Mouse (Mus musculus) heart, adult 8-10 months (tissue): ENCODE measurements around the gene Ttc37. TPM values are rescaled to one million over a fixed set of nuclear protein-coding genes. Genes with fewer than 3 reads are reported as not detected.

Experiments used
- DNase-seq: peaks from one replicate; pipeline ENCODE4 v3.0.0; 2022; ENCODE audit warnings: low spot score
- total RNA-seq, 4 experiments: library from RNA; stranded (reverse); gene quantifications; 2 replicates each; pipeline ENCODE4 v1.2.4; 2022

Gene Ttc37
- total RNA-seq, 4 experiments from 2014 or later, result 8.8 to 11.0 (median 10.2) TPM

DNA sequence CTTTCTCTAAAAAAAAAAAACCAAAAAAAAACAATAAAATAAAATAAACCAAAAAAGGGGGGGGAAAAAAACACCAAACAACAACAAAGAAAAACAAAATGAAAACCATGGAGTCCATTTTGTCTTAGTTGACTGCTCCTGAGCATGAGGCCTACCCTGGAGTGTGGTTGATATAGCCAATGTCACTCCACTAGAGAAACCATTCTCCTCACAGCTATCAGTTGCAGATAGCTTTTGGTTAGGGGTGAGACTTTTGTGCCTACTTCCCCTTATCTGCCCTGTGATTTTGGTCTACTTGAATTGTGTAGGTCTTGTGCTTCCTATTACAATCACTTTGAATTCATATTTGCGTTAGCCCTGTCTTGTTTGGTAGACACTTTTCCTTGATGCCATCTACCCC lies 59.0 kb downstream of the Ttc37 start:
- no peak for DNase-seq

DNA sequence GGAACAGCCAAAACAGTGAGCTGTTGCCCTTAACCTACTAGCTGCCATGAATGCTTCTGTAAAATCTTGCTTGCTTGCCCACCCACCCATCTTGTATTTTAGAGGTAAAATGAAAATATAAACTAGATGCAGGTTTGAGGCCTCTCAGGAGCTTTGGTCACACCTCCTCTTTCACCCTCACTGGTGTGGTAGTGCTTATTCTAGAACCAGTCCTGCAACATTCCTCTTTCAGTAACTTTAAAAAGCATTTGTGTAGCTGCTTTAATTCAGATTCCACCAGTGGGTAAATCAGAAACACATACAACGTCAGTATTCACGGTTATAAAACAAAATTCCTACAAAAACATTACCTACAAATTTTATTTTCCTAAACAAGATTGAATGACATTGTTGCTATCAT lies 62.1 kb downstream of the Ttc37 start:
- no peak for DNase-seq

- no peak for DNase-seq
Observed at GRCm38 (mm10) chr13:76174297-76174696, 75.8 kb downstream of the Ttc37 start.

DNA sequence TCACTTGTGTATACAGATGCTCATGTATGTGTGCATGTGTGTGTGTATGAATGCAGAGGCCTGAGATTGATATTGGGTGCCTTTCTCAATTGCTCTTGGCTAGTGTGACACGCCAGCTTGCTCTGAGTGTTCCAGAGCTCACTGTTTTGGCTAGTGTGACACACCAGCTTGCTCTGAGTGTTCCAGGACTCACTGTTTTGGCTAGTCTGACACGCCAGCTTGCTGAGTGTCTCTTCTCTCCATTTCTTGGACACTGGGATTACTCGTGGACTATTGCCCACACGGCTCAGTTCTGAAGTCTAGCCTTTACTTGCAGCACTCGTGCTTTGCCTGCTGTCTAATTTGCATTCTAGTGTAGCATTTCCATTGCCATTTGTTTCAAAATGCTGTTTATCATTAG lies 80.2 kb downstream of the Ttc37 start:
- DNase-seq, result no peak

GRCm38 (mm10) chr13:76187651-76188050 lies 89.1 kb downstream of the Ttc37 start:
- no peak for DNase-seq

DNA sequence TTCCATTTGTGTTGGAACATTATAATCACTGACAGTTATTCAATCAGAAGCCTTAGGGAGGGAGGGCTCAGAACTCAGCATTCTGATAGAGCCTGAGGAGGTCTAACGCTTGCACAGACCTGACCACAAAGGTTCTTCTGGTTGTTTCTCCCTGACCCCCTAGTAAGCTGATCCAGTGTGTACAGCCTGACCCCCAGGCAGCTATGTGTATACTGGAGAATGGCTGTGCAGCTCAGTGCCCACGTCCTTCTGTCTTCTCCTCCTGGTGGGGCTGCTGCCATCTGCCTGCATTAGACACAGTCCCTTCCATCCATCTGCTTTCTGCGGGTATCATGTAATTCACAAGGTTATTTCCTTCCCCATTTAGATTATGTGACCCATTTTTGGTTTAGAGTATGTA lies 90.7 kb downstream of the Ttc37 start:
- no peak for DNase-seq

GRCm38 (mm10) chr13:76190273-76190672 lies 91.7 kb downstream of the Ttc37 start:
- no peak for DNase-seq

- no peak for DNase-seq
Observed at GRCm38 (mm10) chr13:76194937-76195336, 96.4 kb downstream of the Ttc37 start.

DNA sequence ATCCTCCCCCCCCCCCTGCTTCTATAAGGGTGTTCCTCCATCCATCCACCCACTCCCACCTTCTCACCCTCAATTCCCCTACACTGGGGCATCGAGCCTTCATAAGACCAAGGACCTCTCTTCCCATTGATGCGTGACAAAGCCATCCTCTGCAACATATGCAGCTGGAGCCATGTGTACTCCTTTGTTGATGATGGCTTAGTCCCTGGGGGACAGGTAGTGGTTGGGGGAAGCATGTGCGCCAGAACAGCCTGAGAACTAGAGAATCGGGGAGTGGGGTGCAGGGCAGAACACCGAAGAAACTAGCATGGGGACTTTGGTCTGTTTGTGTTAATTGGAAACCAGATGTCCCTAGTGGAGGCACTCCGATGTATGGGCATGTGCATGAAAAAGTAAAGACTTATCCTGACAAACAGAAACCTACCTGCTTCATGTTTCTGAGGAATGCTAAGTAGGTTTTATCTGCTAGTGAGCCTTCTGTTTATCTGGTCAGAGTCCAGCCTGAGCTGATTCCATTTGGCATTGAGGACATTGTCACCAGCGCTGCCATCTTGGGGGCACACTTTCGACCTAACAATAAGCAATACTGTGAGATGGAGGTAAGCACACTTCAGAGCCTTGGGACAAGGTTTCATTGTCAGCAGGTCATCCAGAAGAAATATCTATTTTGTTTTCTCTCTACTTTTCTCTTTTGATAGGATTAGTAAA lies 97.1 kb downstream of the Ttc37 start:
- no peak for DNase-seq

GRCm38 (mm10) chr13:76197297-76197848 lies 98.8 kb downstream of the Ttc37 start:
- no peak for DNase-seq

DNA sequence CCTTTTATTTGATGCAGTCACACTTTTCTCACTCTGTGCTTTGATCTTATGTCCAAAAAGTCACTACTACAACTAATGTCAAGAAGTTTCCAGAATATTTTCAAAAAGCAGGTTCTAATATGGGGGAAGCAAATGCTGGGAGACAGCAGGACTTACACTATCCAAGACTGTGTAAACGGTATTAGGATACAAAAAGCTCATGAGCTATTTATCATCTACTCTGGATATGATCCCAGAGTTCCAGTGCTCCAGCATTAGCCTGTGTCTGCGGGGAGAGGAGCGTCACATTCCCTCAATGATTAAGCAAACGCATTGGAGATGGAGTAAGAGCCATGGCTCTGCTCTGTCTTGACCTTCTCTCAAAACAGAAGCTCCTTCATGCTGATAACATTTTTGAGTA lies 101.4 kb downstream of the Ttc37 start:
- DNase-seq, result no peak

DNA sequence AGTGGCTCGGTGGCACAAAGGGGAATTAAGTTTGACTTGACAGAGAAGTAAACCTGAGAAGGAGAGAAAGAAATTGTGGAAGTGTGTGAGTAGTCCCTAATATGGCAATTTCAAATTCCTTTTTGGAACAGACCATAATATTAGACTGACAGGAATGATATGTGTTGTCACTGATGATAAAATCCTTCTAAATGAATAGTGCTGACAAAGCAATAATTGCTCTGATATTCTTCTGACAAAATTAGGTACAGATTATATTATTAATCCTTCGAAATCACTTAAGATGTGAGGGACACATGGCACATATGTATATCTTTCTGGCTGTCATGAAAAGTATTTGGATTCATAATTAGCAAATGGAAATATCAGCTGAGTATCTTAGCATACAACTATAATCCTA lies 116.4 kb downstream of the Ttc37 start:
- DNase-seq, result no peak

DNA sequence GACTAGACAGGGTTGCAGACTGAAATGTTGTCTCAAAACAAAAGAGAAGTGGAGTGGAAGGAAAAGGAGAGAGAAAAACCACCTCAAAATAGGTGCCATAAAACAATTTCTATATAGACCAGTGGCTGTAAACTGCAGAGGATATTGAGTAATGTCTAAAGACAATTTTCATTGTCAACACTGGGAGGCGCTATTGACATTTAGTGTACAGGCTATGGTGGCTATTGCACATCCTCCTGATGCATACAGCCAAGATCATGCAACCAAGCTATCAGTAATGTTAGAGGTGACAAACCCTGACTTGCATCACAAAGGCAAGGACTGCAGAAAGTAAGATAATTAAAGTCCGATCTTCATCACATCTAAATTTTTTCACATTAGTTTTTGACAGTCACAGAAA lies 116.9 kb downstream of the Ttc37 start:
- peak; percentile 5 for DNase-seq

Other genes with a start within 250 kb of the Ttc37 start
- gene Rhobtb3, start 154.8 kb upstream of the Ttc37 start, total RNA-seq, result 10 to 100 TPM; 10.2 to 12.3 (median 11.4) TPM
- gene Spata9, start 131.6 kb upstream of the Ttc37 start, total RNA-seq, result not detected
- 10 to 100 TPM; 12.0 to 18.5 (median 15.0) TPM for gene Rfesd, start 80.0 kb upstream of the Ttc37 start, total RNA-seq
- gene Gpr150, start 41.7 kb upstream of the Ttc37 start, total RNA-seq, result not detected
- gene Arsk, start 74 bp upstream of the Ttc37 start, total RNA-seq, result 1 to 10 TPM; 4.3 to 5.7 (median 5.0) TPM
- gene Fam81b, start 206.3 kb downstream of the Ttc37 start, total RNA-seq, result not detected